Mouse (Mus musculus) MN1 (cell line): ENCODE measurements at regions not wholly inside any gene's neighbourhood (a gene's known extent, or its start where the extent isn't known, plus 50 kb on each side); places are given as distances from the start of the nearest gene placed in this dataset.

Experiments
- DNase-seq: peaks from one replicate; pipeline ENCODE4 v3.0.0-alpha.2; 2016; ENCODE audit warnings: low spot score

DNA sequence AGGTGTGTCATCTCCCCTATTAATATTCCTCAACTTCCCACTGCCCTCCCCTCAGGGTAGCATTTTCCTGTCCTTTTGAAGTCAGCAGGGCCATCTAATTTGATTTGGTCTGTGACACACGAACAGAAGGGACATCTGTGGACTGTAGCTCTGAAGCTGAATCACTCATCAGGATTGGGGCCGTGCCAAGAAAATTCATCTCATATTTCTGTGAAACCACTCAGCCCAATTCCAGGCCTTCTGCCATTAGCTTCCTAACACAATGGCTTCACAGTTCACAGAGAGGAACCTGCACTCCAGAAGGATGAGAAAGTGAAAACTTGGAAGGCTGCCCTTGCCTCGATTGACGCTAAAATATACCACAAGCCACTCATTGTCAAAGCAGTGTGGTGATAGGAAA lies 86.1 kb downstream of the Abhd5 start:
- DNase-seq: peak; percentile 79

DNA sequence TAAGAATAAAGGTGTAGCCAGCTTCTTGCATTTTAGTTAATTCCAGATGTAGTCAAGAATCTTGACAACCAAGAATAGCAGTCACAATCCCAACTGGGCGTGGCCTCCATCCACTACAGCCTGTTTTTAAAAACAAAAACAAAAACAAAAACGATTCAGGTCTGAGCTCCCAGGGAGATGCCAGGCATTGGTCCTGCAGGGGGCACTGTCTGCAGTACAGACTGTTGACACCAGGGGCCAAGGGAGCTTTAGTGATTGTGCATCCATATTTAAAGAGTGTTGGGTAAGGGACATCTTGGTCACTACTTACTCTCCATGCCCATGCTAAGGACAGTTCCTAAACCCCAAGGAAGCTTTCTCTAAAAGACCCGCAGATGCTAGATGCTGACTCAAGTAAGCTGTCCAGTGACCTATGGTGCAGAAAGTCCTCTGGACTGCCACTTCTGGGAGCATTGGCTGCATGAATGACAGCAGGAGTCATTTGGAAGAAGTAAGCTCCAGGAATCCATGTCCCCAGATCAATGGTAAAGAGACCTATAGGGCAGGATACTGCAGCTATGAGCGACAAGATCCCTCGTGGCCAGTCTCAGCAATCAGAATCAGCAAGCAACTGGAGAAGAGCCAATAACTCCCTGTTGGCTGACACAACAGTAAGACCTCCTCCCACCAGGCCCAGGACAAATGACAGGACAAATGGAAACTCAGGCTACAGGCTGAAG lies 95.1 kb downstream of the Abhd5 start:
- no peak for DNase-seq

DNA sequence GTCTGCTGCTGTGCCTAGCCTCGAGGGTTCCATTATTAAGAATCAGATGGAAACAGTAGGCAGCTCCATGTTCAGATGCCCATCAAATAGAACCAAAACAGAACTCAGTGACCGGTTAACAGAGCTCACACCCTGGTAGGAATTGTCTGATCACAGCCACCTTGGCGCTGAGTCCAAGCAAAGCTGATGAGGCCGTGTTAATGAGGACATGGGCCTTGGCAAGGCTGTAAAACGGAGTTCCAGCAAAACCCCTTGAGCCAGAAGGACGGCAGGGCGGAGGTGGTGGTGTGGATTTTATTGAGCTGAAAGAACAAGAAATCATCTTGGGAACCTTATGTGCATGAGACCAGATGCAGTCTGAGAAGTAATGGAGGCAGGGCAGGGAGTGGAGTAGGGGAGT lies 96.2 kb downstream of the Abhd5 start:
- DNase-seq: no peak

DNA sequence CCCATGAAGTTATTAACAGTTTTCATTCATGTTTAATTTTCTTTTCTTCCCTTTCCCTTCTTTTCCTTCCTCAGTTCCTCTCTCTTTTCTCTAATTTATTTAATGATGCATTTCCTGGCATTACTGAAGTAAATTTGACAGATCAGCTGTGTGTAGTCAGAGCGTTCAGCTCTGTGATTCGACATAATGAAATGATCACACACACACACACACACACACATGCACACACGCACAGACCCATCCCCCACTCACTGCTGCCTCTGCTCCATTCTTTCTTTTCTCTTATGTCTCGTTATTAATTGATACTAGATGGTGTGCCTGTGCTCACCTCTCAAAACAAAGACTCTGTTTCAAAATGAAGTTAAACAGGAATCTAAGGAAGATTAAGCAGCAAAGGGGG lies 96.9 kb downstream of the Abhd5 start:
- DNase-seq: no peak

DNA sequence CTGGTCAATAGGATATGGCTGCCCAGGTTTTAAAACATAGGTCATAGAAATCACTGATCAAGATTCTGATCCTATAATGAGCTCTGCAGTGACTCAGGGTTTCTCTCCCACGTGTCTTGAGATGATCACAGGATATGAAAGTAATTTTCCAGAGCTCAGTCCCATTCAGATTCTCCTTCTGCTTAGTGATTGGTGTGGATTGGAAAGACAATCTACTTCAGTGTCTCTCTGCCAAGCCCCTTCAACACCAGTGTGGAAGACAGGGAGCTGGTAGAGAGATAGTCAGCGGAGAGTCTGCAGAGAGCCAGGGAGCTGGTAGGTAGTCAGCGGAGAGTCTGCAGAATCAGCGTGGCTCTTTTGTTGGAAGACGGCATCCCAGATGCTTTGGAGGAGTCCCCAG lies 99.1 kb downstream of the Abhd5 start:
- DNase-seq: peak; percentile 36

DNA sequence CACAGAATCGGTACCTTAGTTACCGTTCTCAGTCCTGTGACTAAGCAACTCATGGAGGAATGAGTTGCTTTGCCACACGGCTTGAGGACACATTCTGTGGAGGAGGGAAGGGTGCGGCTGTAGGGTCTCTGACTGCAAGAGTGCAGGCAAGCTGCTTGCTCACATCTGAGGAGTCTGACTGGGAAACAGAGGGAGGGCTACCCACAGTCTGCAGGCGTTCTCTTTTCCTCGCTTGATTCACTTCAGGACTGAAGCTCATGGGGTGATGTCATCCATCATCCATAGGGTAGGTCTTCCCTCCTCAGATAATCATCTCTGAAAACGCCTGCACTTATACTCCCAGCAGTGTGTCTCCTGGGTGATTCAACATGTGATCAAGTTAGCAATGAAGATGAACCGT lies 103.9 kb downstream of the Abhd5 start:
- peak; percentile 80 for DNase-seq

DNA sequence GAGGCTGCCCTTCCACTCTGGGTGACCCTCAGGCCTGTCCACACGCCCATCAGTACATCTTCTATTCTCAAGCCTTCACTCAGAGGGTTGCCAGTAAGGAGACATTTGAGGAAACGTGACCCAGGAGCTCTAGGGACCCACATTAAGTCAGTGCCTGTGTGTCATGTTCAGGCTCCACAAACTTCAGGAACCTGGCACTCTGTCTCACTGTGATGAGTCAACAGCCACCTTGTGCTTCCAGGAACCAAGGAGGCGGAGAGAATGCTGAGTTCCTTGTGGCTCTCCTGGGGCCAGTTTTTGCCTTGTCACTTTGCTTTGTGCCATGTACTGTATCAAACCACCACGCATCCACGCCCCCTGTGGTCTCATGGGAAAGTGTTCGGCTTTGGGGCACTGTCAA lies 104.4 kb downstream of the Abhd5 start:
- peak; percentile 58 for DNase-seq

DNA sequence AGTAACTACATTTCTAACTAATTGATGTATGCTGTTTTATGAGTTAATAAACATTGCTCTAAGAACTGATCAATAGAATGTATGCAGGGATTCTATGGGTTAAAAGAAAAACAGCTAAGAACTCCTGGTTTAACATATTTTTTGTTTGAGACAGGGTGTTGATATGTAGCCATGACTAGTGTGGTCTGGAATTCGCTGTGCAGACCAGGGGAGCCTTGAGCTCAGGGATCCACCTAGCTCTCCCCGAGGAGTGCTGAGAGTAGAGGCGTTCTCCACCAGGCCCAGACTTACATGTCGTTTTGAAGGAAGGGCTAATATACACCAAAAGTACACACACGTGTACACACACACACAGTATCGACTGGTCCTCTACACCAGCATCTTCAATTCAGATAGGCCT lies 108.1 kb downstream of the Abhd5 start:
- DNase-seq: no peak

DNA sequence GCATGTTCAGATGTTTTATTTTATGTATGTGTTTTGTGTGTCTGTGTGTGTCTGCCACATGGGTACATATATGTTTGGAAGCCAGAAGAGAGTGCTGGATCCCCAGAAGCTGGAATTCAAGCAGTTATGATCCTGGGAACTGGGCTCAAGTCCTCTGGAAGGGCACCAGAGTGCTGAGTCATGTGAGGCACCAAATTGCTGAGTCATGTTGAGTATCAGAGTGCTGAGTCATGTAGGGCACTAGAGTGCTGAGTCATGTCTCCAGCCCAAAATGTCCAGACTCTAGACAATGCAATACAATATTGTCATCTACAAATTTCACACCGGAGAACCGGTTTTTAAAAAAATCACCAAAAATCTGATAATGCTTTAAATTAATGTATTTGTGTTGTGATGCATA lies 120.1 kb downstream of the Abhd5 start:
- peak; percentile 56 for DNase-seq

DNA sequence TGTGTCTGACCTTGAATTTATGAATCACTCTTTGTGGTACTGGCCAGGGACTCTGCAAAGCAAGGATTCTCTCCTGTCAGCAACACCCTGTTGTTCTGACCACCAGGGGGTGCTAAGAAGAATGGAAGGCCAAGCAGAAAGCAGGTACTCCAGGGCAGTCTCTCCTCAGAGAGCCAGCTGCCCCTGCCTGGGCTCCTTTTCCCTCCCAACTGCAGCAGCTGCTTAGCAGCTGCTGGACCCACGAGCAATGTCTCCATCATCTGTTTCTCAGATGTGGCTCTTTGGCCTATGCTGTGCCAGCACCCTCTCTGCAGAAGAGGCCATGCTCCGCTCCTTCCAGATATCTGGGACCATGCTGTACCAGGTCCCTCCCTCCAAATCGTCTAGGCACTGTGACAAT lies 124.9 kb downstream of the Abhd5 start:
- peak; percentile 56 for DNase-seq

DNA sequence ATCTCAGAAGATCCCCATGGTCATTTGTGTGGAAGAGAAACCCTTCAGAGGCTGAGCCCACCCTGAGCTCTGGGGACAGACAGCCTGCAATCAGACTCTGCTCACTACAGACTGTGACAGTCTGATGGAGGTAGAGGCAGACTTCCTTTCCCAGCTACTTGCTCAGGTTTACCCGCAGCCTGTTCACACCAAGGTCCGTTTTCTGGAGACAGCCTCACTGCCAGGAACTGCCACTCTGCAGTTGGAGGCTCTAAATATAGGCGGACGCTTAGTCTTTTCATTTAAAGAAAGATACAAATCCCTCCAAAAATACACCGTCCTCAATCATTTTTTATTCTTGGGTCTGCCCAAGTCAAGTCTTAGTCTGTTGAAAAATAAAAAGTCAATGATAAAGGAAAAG lies 135.6 kb downstream of the Abhd5 start:
- no peak for DNase-seq

DNA sequence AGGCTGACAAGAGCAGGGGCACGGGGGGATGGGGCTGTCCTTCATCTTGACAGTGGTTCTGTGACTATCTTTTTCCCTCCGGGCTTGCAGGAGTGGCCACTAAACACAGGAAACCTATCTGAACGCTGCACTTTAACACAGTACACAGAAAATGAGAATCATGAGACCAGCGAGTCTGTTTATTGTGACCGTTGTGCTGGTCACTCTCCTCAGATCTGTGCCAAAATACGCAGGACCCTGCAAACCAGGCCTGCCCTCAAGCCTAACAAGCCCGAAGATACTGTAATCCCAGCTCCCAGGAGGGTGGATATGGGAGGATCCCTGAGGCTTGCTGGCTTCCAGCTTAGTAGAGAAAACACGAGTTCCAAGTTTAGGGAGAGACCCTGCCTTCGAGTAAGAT lies 143.3 kb downstream of the Abhd5 start:
- peak; percentile 60 for DNase-seq

DNA sequence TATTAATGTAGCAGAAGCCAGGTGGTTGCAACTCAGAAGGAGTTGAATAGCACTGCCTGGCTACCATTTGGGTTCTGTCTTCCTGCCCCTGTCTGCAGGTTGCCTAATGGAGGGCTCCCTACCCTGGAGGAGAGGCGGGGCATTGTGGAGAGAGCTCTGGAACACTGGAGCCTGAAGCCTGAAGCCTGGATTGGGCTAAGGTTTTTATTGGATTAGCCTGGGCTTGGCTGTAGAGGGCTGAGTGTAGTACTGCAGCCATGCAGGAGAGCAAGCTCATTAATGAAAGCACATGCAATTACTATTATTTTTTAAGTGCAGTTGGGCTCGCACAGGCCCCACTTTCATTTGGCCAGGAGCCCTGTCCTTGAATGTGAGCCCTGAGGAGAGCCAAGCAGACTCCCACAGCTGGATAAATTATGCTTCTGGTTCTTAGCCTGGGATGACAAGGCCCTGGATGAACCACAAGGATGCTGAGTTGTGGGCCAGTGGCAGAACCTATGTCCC lies 145.1 kb downstream of the Abhd5 start:
- peak; percentile 88 for DNase-seq

DNA sequence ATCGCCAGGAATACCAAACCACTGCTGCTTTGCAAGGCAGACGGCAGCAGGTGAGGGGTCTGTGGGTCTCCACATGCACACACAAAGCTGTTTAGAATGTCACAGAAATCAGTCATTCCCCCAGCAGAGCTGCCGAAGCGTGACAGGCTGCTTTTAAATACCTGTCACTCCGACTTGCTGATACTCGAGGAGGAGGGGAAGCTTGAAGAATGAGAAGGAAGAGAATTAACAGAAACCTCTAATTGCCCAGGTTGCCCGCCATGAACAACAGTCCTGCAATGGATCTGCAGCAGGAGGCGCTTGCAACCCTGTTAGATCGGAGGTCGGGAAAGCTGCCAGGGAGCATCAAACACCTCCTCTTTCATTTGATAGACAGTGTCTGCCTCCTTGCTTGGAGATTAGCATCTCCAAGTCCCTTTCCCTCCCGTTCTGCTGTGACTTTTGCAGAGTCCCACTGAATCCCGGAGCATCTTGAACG lies 150.5 kb downstream of the Abhd5 start:
- DNase-seq: peak; percentile 40

DNA sequence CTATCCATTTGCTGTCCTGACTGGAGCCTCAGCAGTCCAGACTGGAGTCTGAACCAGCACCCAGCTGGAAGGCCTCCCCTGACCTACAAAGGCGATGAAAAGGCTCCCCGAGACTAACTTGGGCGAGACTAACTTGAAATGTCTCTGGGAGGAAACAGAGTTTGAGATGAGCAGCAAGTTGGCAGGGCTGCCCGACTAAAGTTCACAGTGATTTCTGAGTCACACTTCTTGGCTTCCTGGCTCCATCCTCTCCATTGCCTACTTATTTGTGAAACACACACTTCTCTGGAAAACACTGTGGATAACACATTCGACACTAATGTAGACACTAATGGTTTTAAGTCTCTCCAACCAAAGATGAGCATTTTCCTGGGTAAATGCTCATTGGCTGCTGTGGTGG lies 170.2 kb downstream of the Abhd5 start:
- DNase-seq: no peak

DNA sequence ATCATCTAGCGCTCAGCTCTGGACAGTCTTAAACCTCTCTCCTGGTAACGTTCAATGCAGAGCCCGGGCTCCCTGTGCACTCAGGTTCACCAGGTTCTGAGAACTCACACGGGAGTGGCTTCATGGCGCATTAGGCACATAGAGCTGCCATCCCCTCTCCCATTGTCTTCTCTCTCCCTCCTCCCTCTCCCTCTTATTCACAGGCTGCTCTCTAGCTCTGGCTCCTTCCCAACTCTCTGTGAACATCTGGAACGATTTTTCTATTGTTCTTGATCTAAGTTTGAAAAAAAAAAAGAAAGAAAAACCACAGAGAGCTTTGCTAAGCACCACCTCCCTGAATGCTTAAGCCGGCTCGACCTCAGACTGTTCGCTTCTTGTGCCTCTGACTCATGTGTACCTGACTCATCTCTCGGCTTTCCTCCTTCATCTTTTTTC lies 174.2 kb downstream of the Abhd5 start:
- peak; percentile 85 for DNase-seq

DNA sequence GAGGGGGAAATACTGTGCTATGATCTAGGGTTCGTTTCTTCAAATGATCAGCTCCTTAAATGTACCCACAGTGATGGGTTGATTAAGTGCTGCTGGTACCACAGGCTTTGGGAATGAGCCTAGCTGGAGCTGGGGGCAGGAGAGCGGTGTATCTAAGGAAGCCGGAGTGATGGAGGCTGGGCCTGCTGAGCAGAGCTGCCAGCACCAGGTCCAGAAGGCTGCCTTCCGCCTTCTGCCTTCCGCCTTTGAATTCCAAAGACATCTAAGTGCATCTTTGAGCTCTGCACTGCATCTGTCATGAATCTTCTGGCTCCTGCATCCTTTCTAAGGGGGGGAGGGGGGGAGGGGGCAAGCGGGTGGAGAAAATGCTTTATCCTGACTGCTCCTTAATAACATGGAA lies 176.9 kb downstream of the Abhd5 start:
- peak; percentile 64 for DNase-seq

DNA sequence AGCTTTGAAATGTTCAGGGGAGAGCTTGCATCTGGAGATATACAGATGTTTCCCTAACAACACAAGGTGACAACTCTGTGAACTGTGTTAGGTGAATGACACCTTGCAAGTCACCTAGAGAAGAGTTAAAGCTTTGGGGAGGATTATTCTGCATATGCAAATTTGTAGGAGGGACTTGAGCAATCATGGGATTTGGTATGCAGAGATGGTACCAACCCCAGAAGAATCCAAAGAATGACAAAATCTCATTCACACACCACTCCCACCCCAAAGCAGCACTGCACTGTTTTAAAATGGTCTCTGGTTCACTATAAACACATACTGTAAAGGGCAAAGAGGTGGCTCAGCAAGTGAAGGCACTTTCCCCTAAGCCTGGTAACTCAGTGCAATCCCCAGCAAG lies 178.3 kb downstream of the Abhd5 start:
- no peak for DNase-seq

DNA sequence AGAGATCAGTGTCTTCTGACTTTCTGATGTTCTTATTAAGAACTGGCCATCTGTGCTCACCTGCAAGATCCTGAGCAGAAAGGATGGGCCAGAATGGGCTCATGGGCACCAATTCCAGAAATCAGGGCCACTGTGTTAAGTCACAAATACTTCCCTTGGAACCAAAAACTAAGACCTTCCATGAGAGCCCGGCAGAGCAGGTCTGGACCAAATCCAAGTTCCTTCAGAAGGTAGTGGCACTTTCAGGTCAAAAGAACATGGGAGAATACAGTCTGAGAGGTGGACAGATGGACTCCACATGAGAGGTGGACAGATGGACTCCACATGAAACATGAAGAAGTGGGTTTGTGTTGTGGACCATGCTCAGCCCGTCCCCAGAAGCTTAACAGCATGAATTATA lies 180.4 kb downstream of the Abhd5 start:
- no peak for DNase-seq

DNA sequence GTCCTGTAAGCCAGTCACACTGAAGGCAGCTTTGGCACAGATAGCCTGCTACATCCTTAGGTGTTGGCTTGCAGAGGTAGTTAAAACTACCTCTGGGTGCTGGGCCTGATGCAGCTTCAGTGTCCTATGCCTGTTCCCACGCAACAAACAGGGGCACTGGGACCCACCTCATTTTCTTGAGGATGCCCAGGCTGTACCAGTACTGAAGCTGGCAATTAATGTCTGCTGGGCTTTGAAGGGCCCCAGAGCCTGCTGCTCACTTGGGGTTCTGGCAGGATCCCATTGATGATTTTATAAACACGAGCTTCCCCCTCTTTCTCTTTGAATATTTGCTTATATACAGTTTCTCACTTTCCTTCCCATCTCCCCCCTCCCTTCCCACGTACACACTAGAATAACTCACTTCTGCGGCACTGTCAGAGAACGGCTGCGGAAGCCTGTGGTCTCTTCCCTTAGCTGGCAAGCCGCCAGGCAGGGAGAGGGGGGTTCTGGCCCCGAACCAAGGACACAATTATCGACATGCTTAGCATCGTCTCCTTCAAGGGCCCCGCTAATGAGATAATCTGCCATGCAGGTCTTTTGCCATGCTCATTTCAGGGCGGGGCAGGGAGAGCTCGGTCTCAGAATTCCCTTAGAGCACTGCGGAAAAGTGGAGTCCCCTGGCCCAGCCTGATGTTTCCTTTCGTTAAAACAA lies 182.9 kb downstream of the Abhd5 start:
- DNase-seq: peak; percentile 76

DNA sequence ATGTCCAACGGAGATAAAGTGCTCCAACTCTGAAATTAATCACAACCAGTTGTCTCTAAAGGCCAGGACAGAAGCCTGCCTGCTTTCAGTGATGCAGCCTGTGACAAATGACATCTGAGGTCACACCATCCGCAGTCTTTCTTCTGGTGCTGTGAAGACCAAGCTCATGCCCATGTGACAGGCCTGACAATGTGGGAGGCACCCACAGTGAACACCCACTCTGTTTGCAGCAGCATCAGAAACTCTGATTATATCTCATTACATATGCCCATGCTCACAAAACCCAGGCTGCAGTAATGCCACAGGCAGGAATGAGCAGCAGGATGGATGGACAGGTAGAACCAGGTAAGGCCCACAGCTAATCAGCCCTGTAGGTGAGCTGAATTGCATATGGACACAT lies 183.6 kb downstream of the Abhd5 start:
- DNase-seq: peak; percentile 33

DNA sequence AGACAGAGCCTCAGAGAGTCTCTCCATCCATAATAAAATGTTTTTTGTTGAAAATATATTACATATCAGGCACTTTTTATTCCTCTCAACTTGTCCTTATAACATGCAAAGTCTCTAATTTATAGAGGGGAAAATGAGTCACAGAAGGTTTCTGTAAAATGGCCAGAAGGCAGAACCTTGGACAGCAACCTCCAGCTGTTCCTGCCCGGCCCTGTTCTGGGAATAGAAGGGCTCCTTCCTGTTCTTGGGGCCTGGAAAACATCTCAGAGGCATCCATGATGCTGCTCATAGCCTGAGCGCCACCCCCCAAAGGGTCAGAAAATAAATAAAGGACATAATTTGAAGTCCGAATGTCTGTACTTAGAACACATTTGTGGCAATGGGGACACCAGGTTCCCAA lies 188.7 kb downstream of the Abhd5 start:
- DNase-seq: no peak

DNA sequence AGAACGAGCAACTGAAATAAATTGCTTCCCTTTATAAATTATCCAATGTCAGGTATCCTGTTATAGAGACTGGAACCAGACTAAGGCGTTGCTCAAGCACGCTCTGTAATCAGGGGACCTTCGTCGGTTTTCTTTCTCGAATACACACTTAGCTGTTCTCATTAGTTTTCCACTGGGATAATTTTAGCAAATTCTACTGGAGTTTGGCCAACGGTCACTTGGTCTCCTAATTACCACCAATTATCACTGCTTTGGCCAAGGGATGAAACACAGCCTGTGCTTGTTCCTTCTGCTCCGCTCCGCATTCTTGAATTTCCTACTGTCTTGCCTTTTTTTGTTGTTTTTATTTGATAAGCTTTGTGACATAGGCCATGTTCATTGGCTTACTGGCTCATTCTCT lies 191.1 kb upstream of the Topaz1 start:
- no peak for DNase-seq

DNA sequence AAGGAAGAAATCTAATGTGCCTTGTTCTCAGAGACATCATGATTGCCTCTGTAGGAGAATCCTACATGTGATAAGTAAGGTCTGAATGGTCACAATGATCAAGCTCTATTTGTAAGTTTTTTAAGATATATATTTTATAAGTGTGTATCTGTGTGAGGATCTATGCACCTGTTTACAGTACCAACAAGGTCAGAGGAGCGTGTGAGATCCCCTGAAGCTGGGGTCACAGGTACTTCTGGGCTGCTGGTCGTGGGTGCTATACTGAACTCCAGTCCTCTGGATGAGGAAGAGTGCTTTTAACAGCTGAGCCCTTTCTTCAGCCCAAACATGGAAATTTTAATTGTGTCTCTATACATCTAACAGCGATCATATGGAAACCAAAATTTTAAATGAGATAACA lies 181.1 kb upstream of the Topaz1 start:
- no peak for DNase-seq
